Mouse (Mus musculus) heart, embryonic 14.5 days (tissue): Measurements from ENCODE around the gene Numbl. TPM values are rescaled to one million over a fixed set of nuclear protein-coding genes. Genes with fewer than 3 reads are reported as not detected.

Experiments used
- ATAC-seq: fragments of 200-750 bp; cut with Nextera tagmentation; 2 replicates; pipeline ENCODE4 v1.8.0; 2017; ENCODE audit warnings: low read depth, moderate TSS enrichment; ENCODE audit not compliant: insufficient number of reproducible peaks, insufficient read depth, low FRiP score
- H3K27ac ChIP-seq, 2 experiments: fragments of 200-500 bp in 1 of 2; fragments of 300-500 bp in 1 of 2; sonication (generic) in 1 of 2; replicated peaks in 1 of 2; 2 replicates each; pipeline ENCODE4 v1.5.1; 2012 to 2014; ENCODE audit warnings: low read depth in 2 of 2, low read length in 2 of 2, control low read depth in 1 of 2, mild to moderate bottlenecking in 1 of 2, mixed read lengths in 1 of 2; ENCODE audit not compliant: control insufficient read depth in 1 of 2, insufficient read depth in 1 of 2
- H3K27me3 ChIP-seq: fragments of 300-500 bp; sonication (generic); 2 replicates; pipeline ENCODE4 v1.6.1; 2014; ENCODE audit warnings: mild to moderate bottlenecking, low read length, control low read depth; ENCODE audit not compliant: control insufficient read depth, insufficient read depth
- H3K36me3 ChIP-seq: fragments of 300-500 bp; sonication (generic); 2 replicates; pipeline ENCODE4 v1.6.1; 2014; ENCODE audit warnings: mild to moderate bottlenecking, control low read depth, low read length, mixed read lengths; ENCODE audit not compliant: control insufficient read depth, insufficient read depth
- H3K4me1 ChIP-seq, 2 experiments: fragments of 200-500 bp in 1 of 2; fragments of 300-500 bp in 1 of 2; sonication (generic) in 1 of 2; 2 replicates each; pipeline ENCODE4 v1.6.1; 2012 to 2014; ENCODE audit warnings: low read length in 2 of 2, control low read depth in 1 of 2, mixed read lengths in 1 of 2; ENCODE audit not compliant: control insufficient read depth in 2 of 2, insufficient read depth in 2 of 2
- H3K4me2 ChIP-seq: fragments of 300-500 bp; sonication (generic); 2 replicates; pipeline ENCODE4 v1.6.1; 2014; ENCODE audit warnings: mild to moderate bottlenecking, low read length
- H3K4me3 ChIP-seq, 2 experiments: fragments of 200-500 bp in 1 of 2; fragments of 300-500 bp in 1 of 2; sonication (generic) in 1 of 2; 2 replicates each; pipeline ENCODE4 v1.5.1; 2012 to 2014; ENCODE audit warnings: low read length in 2 of 2, mild to moderate bottlenecking in 2 of 2, control low read depth in 1 of 2, low read depth in 1 of 2, moderate library complexity in 1 of 2; ENCODE audit not compliant: control insufficient read depth in 1 of 2, insufficient read depth in 1 of 2
- H3K9ac ChIP-seq: fragments of 300-500 bp; sonication (generic); 2 replicates; pipeline ENCODE4 v1.6.1; 2014; ENCODE audit warnings: mild to moderate bottlenecking, low read length
- H3K9me3 ChIP-seq: fragments of 300-500 bp; sonication (generic); 2 replicates; pipeline ENCODE4 v1.6.1; 2016; ENCODE audit warnings: low read length, control low read depth; ENCODE audit not compliant: control insufficient read depth
- WGBS: fragments of 180-500 bp; shearing (Covaris S2); extraction: QIAGEN DNeasy Blood & Tissue Kit; methylation state at CpG from one replicate; pipeline ENCODE4 v1.1.7; 2014; 5-methylcytosine and 5-hydroxymethylcytosine counted together
- polyA plus RNA-seq: library from polyadenylated mRNA; unstranded; fragments of >200 nt; fragmentation: Nextera tagmentation; extraction: Ambion mirVana; gene quantifications from 2 replicates; pipeline ENCODE4 v1.2.1, GENCODE M21; 2014

Numbl gene
- polyA plus RNA-seq, 1 experiment from 2014 or later: 5.4 TPM

- H3K9ac ChIP-seq: no peak overlapping the region
- H3K27ac ChIP-seq: no peak overlapping the region
- no peak overlapping the region for H3K4me3 ChIP-seq
- no peaks in the 10 kb centered on the region for H3K4me1 ChIP-seq
- H3K36me3 ChIP-seq: peaks cover 71% of the 10 kb centered on the region
- ATAC-seq: no peak
- 84% methylated on average over 3 of the region's 3 CpGs for WGBS
- no peaks in the 10 kb centered on the region for H3K27me3 ChIP-seq
- no peaks in the 10 kb centered on the region for H3K9me3 ChIP-seq
- no peak overlapping the region for H3K4me2 ChIP-seq
Observed at GRCm38 (mm10) chr7:27277191-27277590, 19.0 kb downstream of the Numbl start.

GRCm38 (mm10) chr7:27281717-27282116, 23.5 kb downstream of the Numbl start:
- Histone ChIP-seq H3K9me3 (no peaks in the 10 kb centered on the region), H3K27me3 (peaks cover 15% of the 10 kb centered on the region), H3K4me1 (peaks cover 0 to 4% of the 10 kb centered on the region in 2 experiments; a peak in 1 of 4 replicates), H3K9ac (no peak overlapping the region), H3K4me3 (no peak overlapping the region), H3K27ac (no peak overlapping the region), H3K4me2 (no peak overlapping the region), H3K36me3 (peaks cover 46% of the 10 kb centered on the region)
- WGBS: 64% methylated on average over 13 of the region's 13 CpGs
- no peak for ATAC-seq

- Histone ChIP-seq H3K4me1 (peaks cover 0 to 4% of the 10 kb centered on the region in 2 experiments; a peak in 1 of 4 replicates), H3K9me3 (no peaks in the 10 kb centered on the region), H3K9ac (no peak overlapping the region), H3K4me3 (no peak overlapping the region), H3K36me3 (peaks cover 41% of the 10 kb centered on the region), H3K27ac (no peak overlapping the region), H3K27me3 (peaks cover 15% of the 10 kb centered on the region), H3K4me2 (no peak overlapping the region)
- no peak for ATAC-seq
- WGBS: 74% methylated on average over 4 of the region's 4 CpGs
Observed at GRCm38 (mm10) chr7:27282225-27282624, 24.0 kb downstream of the Numbl start.

GRCm38 (mm10) chr7:27284865-27285697, 26.8 kb downstream of the Numbl start:
- peaks cover 0 to 4% of the 10 kb centered on the region in 2 experiments; a peak in 1 of 4 replicates for H3K4me1 ChIP-seq
- peak overlapping the region; percentile 27 for H3K4me2 ChIP-seq
- no peak overlapping the region for H3K27ac ChIP-seq
- H3K27me3 ChIP-seq: peaks cover 15% of the 10 kb centered on the region
- ATAC-seq: no peak; the same call in 1 of the 2 replicates
- 2% methylated on average over 28 of the region's 28 CpGs for WGBS
- no peak overlapping the region for H3K9ac ChIP-seq
- no peaks in the 10 kb centered on the region for H3K9me3 ChIP-seq
- H3K4me3 ChIP-seq: no peak overlapping the region
- peaks cover 15% of the 10 kb centered on the region for H3K36me3 ChIP-seq

GRCm38 (mm10) chr7:27285698-27286066, 27.4 kb downstream of the Numbl start:
- Histone ChIP-seq H3K9ac (no peak overlapping the region), H3K27me3 (peaks cover 15% of the 10 kb centered on the region), H3K36me3 (peaks cover 13% of the 10 kb centered on the region), H3K4me3 (no peak overlapping the region), H3K4me2 (no peak overlapping the region), H3K27ac (no peak overlapping the region), H3K4me1 (peaks cover 0 to 4% of the 10 kb centered on the region in 2 experiments; a peak in 1 of 4 replicates), H3K9me3 (peaks cover 3% of the 10 kb centered on the region; the same call in 1 of the 2 replicates)
- ATAC-seq: no peak
- WGBS: 7% methylated on average over 8 of the region's 8 CpGs

GRCm38 (mm10) chr7:27288732-27289131, 30.5 kb downstream of the Numbl start:
- Histone ChIP-seq H3K27me3 (peaks cover 15% of the 10 kb centered on the region), H3K9me3 (peaks cover 3% of the 10 kb centered on the region; the same call in 1 of the 2 replicates), H3K9ac (no peak overlapping the region), H3K36me3 (no peaks in the 10 kb centered on the region), H3K4me2 (no peak overlapping the region), H3K27ac (no peak overlapping the region), H3K4me3 (no peak overlapping the region), H3K4me1 (peaks cover 0 to 7% of the 10 kb centered on the region in 2 experiments; a peak in 1 of 4 replicates)
- 83% methylated on average over 7 of the region's 7 CpGs for WGBS
- no peak for ATAC-seq

GRCm38 (mm10) chr7:27290555-27290954, 32.3 kb downstream of the Numbl start:
- Histone ChIP-seq H3K27me3 (peaks cover under 1% of the 10 kb centered on the region; the same call in 1 of the 2 replicates), H3K4me1 (peaks cover 0 to 3% of the 10 kb centered on the region in 2 experiments; a peak in 1 of 4 replicates), H3K36me3 (no peaks in the 10 kb centered on the region), H3K27ac (no peak overlapping the region), H3K9me3 (peaks cover 3% of the 10 kb centered on the region; the same call in 1 of the 2 replicates), H3K4me3 (no peak overlapping the region), H3K4me2 (no peak overlapping the region), H3K9ac (no peak overlapping the region)
- WGBS: 56% methylated on average over 2 of the region's 2 CpGs
- no peak for ATAC-seq
